Mouse (Mus musculus) heart, embryonic 11.5 days (tissue): ENCODE results near the gene Pole2. TPM values are rescaled to one million over a fixed set of nuclear protein-coding genes. Genes with fewer than 3 reads are reported as not detected.
A peak's percentile ranks its signal among the peaks of the same experiment; 100 is the strongest.

Experiments used
- ATAC-seq: fragments of 200-750 bp; cut with Nextera tagmentation; replicated peaks from 2 replicates; pipeline ENCODE4 v1.8.0; 2017; ENCODE audit warnings: moderate library complexity; ENCODE audit not compliant: insufficient number of reproducible peaks, low FRiP score, low TSS enrichment
- H3K27ac ChIP-seq: fragments of 300-500 bp; sonication (generic); 2 replicates; pipeline ENCODE4 v1.5.1; 2014; ENCODE audit warnings: mild to moderate bottlenecking, low read depth, low read length
- H3K27me3 ChIP-seq: fragments of 300-500 bp; sonication (generic); 2 replicates; pipeline ENCODE4 v1.6.1; 2014; ENCODE audit warnings: mild to moderate bottlenecking, low read length, mixed read lengths; ENCODE audit not compliant: control insufficient read depth, insufficient read depth
- H3K36me3 ChIP-seq: fragments of 300-500 bp; sonication (generic); 2 replicates; pipeline ENCODE4 v1.6.1; 2014; ENCODE audit warnings: mild to moderate bottlenecking, low read length, moderate library complexity, mixed read lengths; ENCODE audit not compliant: control insufficient read depth, insufficient read depth
- H3K4me1 ChIP-seq: fragments of 300-500 bp; sonication (generic); 2 replicates; pipeline ENCODE4 v1.6.1; 2014; ENCODE audit warnings: low read length; ENCODE audit not compliant: control insufficient read depth, insufficient read depth
- H3K4me2 ChIP-seq: fragments of 300-500 bp; sonication (generic); 2 replicates; pipeline ENCODE4 v1.6.1; 2014; ENCODE audit warnings: mild to moderate bottlenecking, moderate library complexity
- H3K4me3 ChIP-seq: fragments of 300-500 bp; sonication (generic); 2 replicates; pipeline ENCODE4 v1.5.1; 2014; ENCODE audit warnings: low read depth, low read length
- H3K9ac ChIP-seq: fragments of 300-500 bp; sonication (generic); 2 replicates; pipeline ENCODE4 v1.6.1; 2014; ENCODE audit warnings: mild to moderate bottlenecking, low read depth, low read length, moderate library complexity
- H3K9me3 ChIP-seq: fragments of 300-500 bp; sonication (generic); replicated peaks from 2 replicates; pipeline ENCODE4 v1.6.1; 2016; ENCODE audit warnings: low read length; ENCODE audit not compliant: control insufficient read depth
- WGBS: fragments of 180-500 bp; shearing (Covaris S2); extraction: QIAGEN DNeasy Blood & Tissue Kit; methylation state at CpG from one replicate; pipeline ENCODE4 v1.1.7; 2014; ENCODE audit not compliant: insufficient replicate concordance; 5-methylcytosine and 5-hydroxymethylcytosine counted together
- polyA plus RNA-seq: library from polyadenylated mRNA; unstranded; fragments of >200 nt; fragmentation: Nextera tagmentation; extraction: Ambion mirVana; gene quantifications from 2 replicates; pipeline ENCODE4 v1.2.1, GENCODE M21; 2014

Pole2 gene
- polyA plus RNA-seq, 1 experiment from 2014 or later, result 20.7 TPM

DNA sequence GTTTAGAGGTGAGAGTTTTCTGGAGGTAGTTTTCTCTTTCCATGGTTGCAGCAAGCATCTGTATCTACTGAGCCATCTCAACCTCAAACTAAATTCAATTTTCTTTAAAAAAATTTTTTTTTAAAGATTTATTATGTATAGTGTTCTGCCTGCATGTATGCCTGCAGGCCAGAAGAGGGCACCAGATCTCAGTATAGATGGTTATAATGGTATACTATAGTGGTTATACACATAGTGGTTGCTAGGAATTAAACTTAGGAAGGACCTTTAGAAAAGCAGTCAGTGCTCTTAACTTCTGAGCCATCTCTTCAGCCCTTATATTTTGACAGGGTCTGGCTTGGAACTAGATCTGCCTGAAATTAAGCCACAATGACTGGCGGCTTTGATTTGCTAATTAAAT lies 37.5 kb downstream of the Pole2 start:
- Histone ChIP-seq H3K9ac (no peak overlapping the region), H3K4me2 (no peak overlapping the region), H3K4me1 (peaks cover 7% of the 10 kb centered on the region), H3K27me3 (no peaks in the 10 kb centered on the region), H3K36me3 (peaks cover 6% of the 10 kb centered on the region; the same call in 1 of the 2 replicates), H3K4me3 (no peak overlapping the region), H3K9me3 (no peaks in the 10 kb centered on the region), H3K27ac (no peak overlapping the region)
- 95% methylated on average over 1 of the region's 1 CpGs for WGBS
- no peak for ATAC-seq

DNA sequence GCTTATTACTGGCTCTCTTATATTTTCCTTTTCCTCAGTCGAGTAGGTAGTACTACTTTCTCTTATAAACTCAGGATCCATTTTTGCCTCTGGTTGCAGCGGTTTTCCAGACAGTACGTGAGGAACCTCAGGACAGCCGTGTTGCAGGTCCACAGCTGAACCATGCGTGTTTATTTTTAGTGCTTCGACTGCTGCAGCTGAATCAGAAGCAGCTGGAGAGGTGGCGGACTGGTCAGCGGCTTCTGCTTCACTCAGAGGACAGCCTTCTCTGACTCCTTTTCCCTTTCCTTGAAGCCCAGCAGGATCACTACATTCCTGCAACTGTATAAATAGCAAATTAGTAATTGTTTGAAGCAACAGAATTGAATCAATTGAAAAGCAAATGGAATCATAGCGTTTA lies 37.9 kb downstream of the Pole2 start:
- ATAC-seq, result no peak
- no peaks in the 10 kb centered on the region for H3K9me3 ChIP-seq
- H3K27ac ChIP-seq, result no peak overlapping the region
- no peak overlapping the region for H3K4me2 ChIP-seq
- no peaks in the 10 kb centered on the region for H3K27me3 ChIP-seq
- H3K36me3 ChIP-seq, result peaks cover 6% of the 10 kb centered on the region; the same call in 1 of the 2 replicates
- H3K4me3 ChIP-seq, result no peak overlapping the region
- H3K9ac ChIP-seq, result no peak overlapping the region
- 74% methylated on average over 9 of the region's 9 CpGs for WGBS
- H3K4me1 ChIP-seq, result peaks cover 11% of the 10 kb centered on the region

DNA sequence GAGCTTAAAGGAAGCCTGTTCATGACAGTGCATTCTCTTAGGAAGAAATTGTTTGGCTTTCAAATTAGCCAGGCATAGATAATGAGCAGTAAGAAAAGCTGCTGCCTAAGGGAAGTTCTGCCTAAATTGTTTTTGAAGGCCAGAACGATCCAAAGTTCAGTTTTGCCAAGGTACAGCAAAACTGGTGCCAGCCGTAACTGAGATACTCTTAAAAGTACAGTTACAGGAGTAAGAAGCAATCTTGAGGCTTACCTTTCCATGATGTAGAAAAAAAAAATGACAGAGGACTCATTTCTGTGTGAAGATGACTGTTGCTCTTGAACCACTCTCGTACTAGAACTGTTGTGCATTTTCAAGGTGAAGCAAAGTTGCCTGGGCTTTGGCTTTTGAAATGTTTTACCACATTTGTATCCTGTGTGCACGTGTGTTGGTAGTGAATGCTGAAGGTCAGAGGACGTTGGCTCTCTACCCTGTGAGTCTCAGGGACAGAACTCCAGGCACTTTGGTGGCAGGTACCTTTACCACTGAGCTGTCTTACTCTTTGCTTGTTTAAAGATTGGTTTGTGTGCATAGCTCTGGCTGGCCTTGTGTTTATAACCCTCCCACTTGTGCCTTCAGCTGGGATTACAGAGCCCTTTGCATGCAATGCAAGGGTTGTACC lies 41.1 kb downstream of the Pole2 start:
- no peak overlapping the region for H3K4me2 ChIP-seq
- 73% methylated on average over 5 of the region's 5 CpGs for WGBS
- no peak overlapping the region for H3K4me3 ChIP-seq
- peaks cover 12% of the 10 kb centered on the region for H3K4me1 ChIP-seq
- ATAC-seq, result no peak
- no peak overlapping the region for H3K27ac ChIP-seq
- H3K9ac ChIP-seq, result no peak overlapping the region
- no peaks in the 10 kb centered on the region for H3K9me3 ChIP-seq
- no peaks in the 10 kb centered on the region for H3K27me3 ChIP-seq
- H3K36me3 ChIP-seq, result peaks cover 6% of the 10 kb centered on the region; the same call in 1 of the 2 replicates

DNA sequence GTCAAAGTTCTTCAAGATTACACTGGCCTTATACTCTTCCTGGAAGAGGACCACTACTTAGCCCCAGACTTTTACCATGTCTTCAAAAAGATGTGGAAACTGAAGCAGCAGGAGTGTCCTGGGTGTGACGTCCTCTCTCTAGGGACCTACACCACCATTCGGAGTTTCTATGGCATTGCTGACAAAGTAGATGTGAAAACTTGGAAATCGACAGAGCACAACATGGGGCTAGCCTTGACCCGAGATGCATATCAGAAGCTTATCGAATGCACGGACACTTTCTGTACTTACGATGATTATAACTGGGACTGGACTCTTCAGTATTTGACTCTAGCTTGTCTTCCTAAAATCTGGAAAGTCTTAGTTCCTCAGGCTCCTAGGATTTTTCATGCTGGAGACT lies 42.6 kb downstream of the Pole2 start:
- 75% methylated on average over 7 of the region's 7 CpGs for WGBS
- ATAC-seq, result no peak
- H3K4me3 ChIP-seq, result peak overlapping the region; percentile 92

DNA sequence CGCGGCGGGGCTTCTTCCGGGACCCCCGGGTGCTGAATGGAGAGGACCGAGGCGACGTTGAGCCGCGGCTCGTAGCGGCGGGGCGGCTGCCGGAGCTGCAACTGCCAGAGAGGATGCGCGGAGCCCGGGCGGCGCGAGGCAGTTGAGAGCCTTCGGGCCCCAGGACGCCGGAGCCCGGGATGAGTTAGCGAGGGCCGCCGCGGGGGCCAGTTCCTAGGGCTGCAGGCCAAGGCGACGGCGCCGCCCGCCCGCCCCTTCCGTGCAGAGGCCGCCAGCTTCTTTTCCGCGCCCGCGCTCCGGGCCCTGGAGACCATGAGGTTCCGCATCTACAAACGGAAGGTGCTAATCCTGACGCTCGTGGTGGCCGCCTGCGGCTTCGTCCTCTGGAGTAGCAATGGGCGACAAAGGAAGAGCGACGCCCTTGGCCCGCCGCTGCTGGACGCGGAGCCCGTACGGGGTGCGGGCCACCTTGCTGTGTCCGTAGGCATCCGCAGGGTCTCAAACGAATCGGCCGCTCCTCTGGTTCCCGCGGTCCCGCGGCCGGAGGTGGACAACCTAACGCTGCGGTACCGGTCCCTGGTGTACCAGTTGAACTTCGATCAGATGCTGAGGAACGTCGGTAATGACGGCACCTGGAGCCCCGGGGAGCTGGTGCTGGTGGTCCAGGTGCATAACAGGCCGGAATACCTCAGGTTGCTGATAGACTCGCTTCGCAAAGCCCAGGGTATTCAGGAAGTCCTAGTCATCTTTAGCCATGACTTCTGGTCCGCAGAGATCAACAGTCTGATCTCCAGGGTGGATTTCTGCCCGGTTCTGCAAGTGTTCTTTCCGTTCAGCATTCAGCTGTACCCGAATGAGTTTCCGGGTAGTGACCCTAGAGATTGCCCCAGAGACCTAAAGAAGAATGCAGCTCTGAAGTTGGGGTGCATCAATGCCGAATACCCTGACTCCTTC lies 43.4 kb downstream of the Pole2 start:
- WGBS, result 2% methylated on average over 86 of the region's 86 CpGs
- H3K9ac ChIP-seq, result peak overlapping the region; percentile 96
- H3K4me3 ChIP-seq, result peak overlapping the region; percentile 92
- ATAC-seq, result peak; percentile 62
- 0 out of 2 replicates have a peak, but pooled peaks cover 6% of the 10 kb centered on the region for H3K36me3 ChIP-seq
- H3K27me3 ChIP-seq, result no peaks in the 10 kb centered on the region
- H3K27ac ChIP-seq, result peak overlapping the region; percentile 79
- peak overlapping the region; percentile 75 for H3K4me2 ChIP-seq
- H3K4me1 ChIP-seq, result peaks cover 12% of the 10 kb centered on the region
- H3K9me3 ChIP-seq, result no peaks in the 10 kb centered on the region

More for the DNA sequence above, 42.6 kb downstream of the Pole2 start:
- Histone ChIP-seq H3K4me1 (peaks cover 12% of the 10 kb centered on the region), H3K27ac (no peak overlapping the region), H3K4me2 (peak overlapping the region; percentile 75), H3K9me3 (no peaks in the 10 kb centered on the region), H3K36me3 (0 out of 2 replicates have a peak, but pooled peaks cover 6% of the 10 kb centered on the region), H3K9ac (peak overlapping the region; percentile 96; the same call in 1 of the 2 replicates), H3K27me3 (no peaks in the 10 kb centered on the region)

DNA sequence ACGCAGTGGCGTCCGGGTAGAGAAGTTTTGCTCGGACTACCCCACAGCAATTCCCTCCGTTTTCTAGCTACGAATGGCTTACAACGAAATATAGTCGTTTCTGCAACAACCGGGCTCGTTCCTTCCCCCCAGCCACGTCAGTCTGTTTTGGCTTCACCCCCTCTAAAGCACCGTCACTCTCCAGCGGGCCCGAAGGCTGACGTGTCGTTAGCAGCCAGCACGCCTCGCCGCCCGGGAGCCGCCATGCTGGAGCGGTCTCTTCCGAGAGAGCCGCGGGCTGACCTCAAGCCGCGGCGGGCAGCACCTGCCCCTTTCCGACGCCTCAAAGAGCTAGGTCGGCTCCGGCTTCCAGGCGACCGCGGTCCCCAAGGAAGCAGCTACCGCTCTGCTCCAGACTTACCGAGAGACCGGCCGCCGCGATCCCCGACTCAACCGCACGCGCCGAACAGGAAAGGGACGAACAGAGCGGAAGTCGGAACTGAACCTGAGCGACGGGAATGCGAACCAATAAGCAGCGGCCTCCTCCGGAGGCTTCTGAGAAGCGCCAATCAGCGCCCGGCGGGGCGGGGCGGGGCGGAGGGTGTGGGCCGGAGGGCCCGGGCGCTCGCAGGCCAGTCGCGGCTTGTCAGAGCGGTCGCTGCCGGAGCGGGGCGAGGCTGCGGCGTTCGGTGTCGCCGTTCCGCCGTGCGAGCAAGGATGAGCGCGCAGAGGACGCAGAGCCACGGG lies 44.2 kb downstream of the Pole2 start, which contains the start of the genes Rpl36al and Mgat2:
Gene Rpl36al (minus strand): TSS at position 501 of the 726 bp plus-strand sequence.
Gene Mgat2 (plus strand): TSS at position 575 of the 726 bp plus-strand sequence.
- under 1% methylated on average over 82 of the region's 84 CpGs for WGBS
- Histone ChIP-seq H3K4me2 (peak within 1 kb of the TSS; percentile 75), H3K9ac (peak within 1 kb of the TSS; percentile 96), H3K36me3 (0 out of 2 replicates have a peak, but pooled peaks cover 6% of the 10 kb centered on the region), H3K27ac (peak within 1 kb of the TSS; percentile 79), H3K27me3 (no peaks in the 10 kb centered on the region), H3K9me3 (no peaks in the 10 kb centered on the region), H3K4me3 (peak within 1 kb of the TSS; percentile 92), H3K4me1 (peaks cover 12% of the 10 kb centered on the region)
- peak; percentile 99 for ATAC-seq

DNA sequence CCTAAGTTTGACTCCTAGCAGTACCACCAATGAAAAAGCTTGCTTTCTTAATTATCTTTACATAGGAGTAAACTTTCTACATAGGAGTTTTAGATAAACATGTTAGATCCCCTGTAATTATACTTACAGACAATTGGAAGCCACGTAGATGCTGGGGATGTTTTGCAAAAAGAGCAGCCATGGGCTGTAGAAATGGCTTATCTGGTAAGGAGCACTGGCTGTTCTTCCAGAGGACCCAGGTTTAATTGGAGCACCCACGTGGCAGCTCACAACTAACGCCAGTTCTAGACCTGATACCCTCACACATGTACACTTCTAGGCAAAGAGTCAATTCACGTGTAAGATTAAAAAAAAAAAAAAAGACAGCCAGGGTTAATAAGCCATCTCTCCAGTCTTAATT lies 46.2 kb downstream of the Pole2 start:
- no peaks in the 10 kb centered on the region for H3K27me3 ChIP-seq
- H3K9ac ChIP-seq, result no peak overlapping the region
- H3K36me3 ChIP-seq, result peaks cover 5% of the 10 kb centered on the region; the same call in 1 of the 2 replicates
- no peaks in the 10 kb centered on the region for H3K9me3 ChIP-seq
- H3K4me3 ChIP-seq, result no peak overlapping the region
- peaks cover 9% of the 10 kb centered on the region for H3K4me1 ChIP-seq
- 80% methylated on average over 4 of the region's 4 CpGs for WGBS
- H3K4me2 ChIP-seq, result no peak overlapping the region
- no peak for ATAC-seq
- no peak overlapping the region for H3K27ac ChIP-seq

DNA sequence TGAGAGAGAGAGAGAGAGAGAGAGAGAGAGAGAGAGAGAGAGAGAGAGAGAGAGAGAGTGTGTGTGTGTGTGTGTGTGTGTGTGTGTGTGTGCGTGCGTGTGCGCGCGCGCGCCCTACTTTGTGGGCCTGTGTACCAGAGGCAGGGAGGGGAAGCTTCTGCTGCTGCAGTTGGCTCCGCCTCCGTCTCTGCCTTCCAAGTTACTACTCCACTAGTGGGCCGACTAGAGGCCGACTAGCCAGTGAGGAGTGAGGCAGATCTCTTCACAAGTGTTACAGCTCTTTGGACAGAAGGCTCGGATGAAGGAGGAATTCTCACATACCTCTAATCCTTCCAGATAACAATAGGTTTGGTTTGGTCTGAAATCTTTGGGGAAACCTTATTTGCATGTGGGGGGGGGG lies 48.6 kb downstream of the Pole2 start:
- ATAC-seq, result no peak
- whole genome bisulfite sequencing, result 62% methylated on average over 12 of the region's 12 CpGs
- H3K4me1 ChIP-seq, result no peaks in the 10 kb centered on the region
- H3K4me2 ChIP-seq, result no peak overlapping the region
- no peaks in the 10 kb centered on the region for H3K27me3 ChIP-seq
- no peak overlapping the region for H3K27ac ChIP-seq
- H3K9me3 ChIP-seq, result no peaks in the 10 kb centered on the region
- peaks cover 5% of the 10 kb centered on the region; the same call in 1 of the 2 replicates for H3K36me3 ChIP-seq
- H3K9ac ChIP-seq, result no peak overlapping the region
- no peak overlapping the region for H3K4me3 ChIP-seq
